7 mouse cellular contexts compared by ENCODE assay signal in the genomic region with DNA sequence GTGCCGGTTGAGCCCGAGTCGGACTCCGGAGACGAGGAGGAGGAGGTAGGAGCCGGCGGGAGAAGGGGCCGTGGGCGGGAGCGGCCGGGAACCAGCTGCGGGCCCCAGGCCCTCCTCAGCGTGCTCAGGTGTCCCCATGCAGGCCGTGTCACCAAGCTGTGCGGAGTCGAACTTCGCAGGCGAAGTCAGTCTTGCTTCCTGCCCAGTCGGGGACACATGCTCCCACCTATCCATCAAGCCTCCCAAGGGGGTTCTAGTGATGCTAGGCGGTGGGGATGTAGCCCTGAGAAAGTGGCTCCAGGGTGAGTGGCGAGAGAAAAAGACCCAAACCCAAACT. TPM values are rescaled to one million over a fixed set of nuclear protein-coding genes. Genes with fewer than 3 reads are reported as not detected.
A peak's percentile ranks its signal among the peaks of the same experiment; 100 is the strongest.
DNase-seq lines count a peak whose midpoint lies in the region; ATAC-seq and TF ChIP-seq lines count a peak whose summit lies in the region.

No protein-coding gene starts in this region.

- H3K27me3 ChIP-seq in neural tube, embryonic 11.5 days (ENCODE audit: control insufficient read depth, insufficient read depth, low read length) = no peaks in the 10 kb centered on the region
- no peaks in the 10 kb centered on the region for H3K27me3 ChIP-seq in limb, embryonic 14.5 days (ENCODE audit: control insufficient read depth, insufficient read depth, low read length)
- no peaks in the 10 kb centered on the region for H3K27me3 ChIP-seq in stomach, postnatal 0 days (ENCODE audit: control insufficient read depth, insufficient read depth, low read length)

- no peak for DNase-seq in neural tube, embryonic 11.5 days (ENCODE audit: low spot score)
- DNase-seq in neural tube, embryonic 10.5 days (ENCODE audit: extremely low spot score, low spot score) = no peak
- no peak for DNase-seq in limb, embryonic 14.5 days (ENCODE audit: low spot score)
- no peak for DNase-seq in stomach, postnatal 0 days (ENCODE audit: low spot score)
- no peak for DNase-seq in spleen, postnatal 10 days (ENCODE audit: low spot score in 2 of 2)
- no peak for DNase-seq in layer of hippocampus, postnatal 25 days (ENCODE audit: extremely low spot score in 1 of 2, low spot score in 1 of 2)

- peak overlapping the region; percentile 94 for H3K4me2 ChIP-seq in neural tube, embryonic 11.5 days (ENCODE audit: low read depth)
- peak overlapping the region; percentile 92 for H3K4me2 ChIP-seq in limb, embryonic 14.5 days (replicated peaks; ENCODE audit: low read depth, low read length, severe bottlenecking)
- peak overlapping the region; percentile 68 for H3K4me2 ChIP-seq in stomach, postnatal 0 days (replicated peaks; ENCODE audit: low read depth)

- H3K9me3 ChIP-seq in neural tube, embryonic 11.5 days (ENCODE audit: control insufficient read depth, low read length) = no peaks in the 10 kb centered on the region
- no peaks in the 10 kb centered on the region for H3K9me3 ChIP-seq in limb, embryonic 14.5 days (ENCODE audit: control insufficient read depth, low read length)
- H3K9me3 ChIP-seq in stomach, postnatal 0 days (ENCODE audit: control insufficient read depth, low read length) = no peaks in the 10 kb centered on the region

- no peak overlapping the region for H3K27ac ChIP-seq in neural tube, embryonic 11.5 days (ENCODE audit: low read depth, low read length)
- peak overlapping the region; percentile 8; the same call in 1 of the 2 replicates for H3K27ac ChIP-seq in limb, embryonic 14.5 days (replicated peaks; ENCODE audit: low read depth, low read length)
- peak overlapping the region; percentile 87 for H3K27ac ChIP-seq in stomach, postnatal 0 days (replicated peaks)

- H3K4me1 ChIP-seq in neural tube, embryonic 11.5 days (ENCODE audit: control insufficient read depth, insufficient read depth, low read length) = peaks cover 7% of the 10 kb centered on the region; the same call in 1 of the 2 replicates
- peaks cover 10% of the 10 kb centered on the region for H3K4me1 ChIP-seq in limb, embryonic 14.5 days (ENCODE audit: control insufficient read depth, insufficient read depth, low read length)
- H3K4me1 ChIP-seq in stomach, postnatal 0 days (replicated peaks; ENCODE audit: control insufficient read depth, insufficient read depth) = no peaks in the 10 kb centered on the region; the same call in 1 of the 2 replicates

- ATAC-seq in neural tube, embryonic 11.5 days (ENCODE audit: insufficient read depth, low FRiP score, low TSS enrichment) = peak; percentile 48; the same call in 1 of the 2 replicates
- ATAC-seq in erythroid progenitor cell, adult 5-6 weeks (replicated peaks; ENCODE audit: low FRiP score, poor library complexity, severe bottlenecking) = peak; percentile 68
- peak; percentile 17; the same call in 1 of the 2 replicates for ATAC-seq in limb, embryonic 14.5 days (ENCODE audit: low FRiP score, low read depth)
- ATAC-seq in stomach, postnatal 0 days (ENCODE audit: low FRiP score, low TSS enrichment) = peak; percentile 69

- peaks cover 8% of the 10 kb centered on the region for H3K36me3 ChIP-seq in neural tube, embryonic 11.5 days (ENCODE audit: control insufficient read depth, insufficient read depth, low read length)
- peaks cover 28% of the 10 kb centered on the region for H3K36me3 ChIP-seq in limb, embryonic 14.5 days (ENCODE audit: control insufficient read depth, insufficient read depth, low read length)
- peaks cover 11% of the 10 kb centered on the region for H3K36me3 ChIP-seq in stomach, postnatal 0 days (ENCODE audit: control insufficient read depth, insufficient read depth, low read length)

- peak overlapping the region; percentile 79 for H3K9ac ChIP-seq in neural tube, embryonic 11.5 days (ENCODE audit: low read length)
- peak overlapping the region; percentile 75 for H3K9ac ChIP-seq in limb, embryonic 14.5 days (ENCODE audit: low read depth, low read length, severe bottlenecking)
- H3K9ac ChIP-seq in stomach, postnatal 0 days (ENCODE audit: low read length) = peak overlapping the region; percentile 72

- no peak for TF ChIP-seq POLR2A in limb, embryonic 14.5 days (IDR thresholded peaks at IDR 0.05; ENCODE audit: borderline replicate concordance, extremely low read depth, insufficient read depth, insufficient read length)

- TF ChIP-seq EP300 in stomach, postnatal 0 days (optimal IDR thresholded peaks at IDR 0.05) = no peak

- TF ChIP-seq CTCF in stomach, postnatal 0 days (IDR thresholded peaks at IDR 0.05; ENCODE audit: low read depth) = no peak

- H3K4me3 ChIP-seq in neural tube, embryonic 11.5 days (ENCODE audit: low read depth, low read length) = peak overlapping the region; percentile 95
- H3K4me3 ChIP-seq in limb, embryonic 14.5 days (replicated peaks; ENCODE audit: low read length) = peak overlapping the region; percentile 92
- peak overlapping the region; percentile 78 for H3K4me3 ChIP-seq in stomach, postnatal 0 days (ENCODE audit: low read depth, low read length)

- WGBS in neural tube, embryonic 11.5 days = 0% methylated on average over 21 of the region's 21 CpGs
- WGBS in limb, embryonic 14.5 days = 0% methylated on average over 21 of the region's 21 CpGs
- WGBS in stomach, postnatal 0 days = under 1% methylated on average over 21 of the region's 21 CpGs

RNA-seq across cellular contexts. Expression of a gene that starts 0.4 kb away (rescaled TPM):
- 43.0 and 48.0 TPM in 2 replicates for polyA plus RNA-seq in neural tube, embryonic 11.5 days (2014; fragmentation: Nextera tagmentation; extraction: Ambion mirVana)
- total RNA-seq in erythroid progenitor cell, adult 5-6 weeks (2015; ENCODE audit: low replicate concordance) = 31.4 and 35.6 TPM in 2 replicates
- total RNA-seq in erythroid progenitor cell, adult 5-6 weeks (2017; ENCODE audit: low replicate concordance) = 44.6 and 49.5 TPM in 2 replicates
- polyA plus RNA-seq in limb, embryonic 14.5 days (2012; rRNA removed) = 45.2 and 50.2 TPM in 2 replicates
- 36.5 and 39.2 TPM in 2 replicates for polyA plus RNA-seq in limb, embryonic 14.5 days (2014; fragmentation: Nextera tagmentation; extraction: Ambion mirVana)
- polyA plus RNA-seq in stomach, postnatal 0 days (2015; fragmentation: Nextera tagmentation; extraction: Ambion mirVana) = 21.8 and 22.0 TPM in 2 replicates
- 10 to 100 TPM; 26.8 to 32.6 TPM for total RNA-seq in layer of hippocampus, postnatal 25 days (2021)

RNA-seq across cellular contexts. Expression of a gene that starts 19.3 kb away (rescaled TPM):
- polyA plus RNA-seq in neural tube, embryonic 11.5 days (2014; fragmentation: Nextera tagmentation; extraction: Ambion mirVana) = 103 and 109 TPM in 2 replicates
- total RNA-seq in erythroid progenitor cell, adult 5-6 weeks (2015; ENCODE audit: low replicate concordance) = 25.2 and 42.5 TPM in 2 replicates
- total RNA-seq in erythroid progenitor cell, adult 5-6 weeks (2017; ENCODE audit: low replicate concordance) = 47.6 and 55.7 TPM in 2 replicates
- 64.0 and 71.4 TPM in 2 replicates for polyA plus RNA-seq in limb, embryonic 14.5 days (2012; rRNA removed)
- polyA plus RNA-seq in limb, embryonic 14.5 days (2014; fragmentation: Nextera tagmentation; extraction: Ambion mirVana) = 88.8 and 96.5 TPM in 2 replicates
- 34.9 and 35.0 TPM in 2 replicates for polyA plus RNA-seq in stomach, postnatal 0 days (2015; fragmentation: Nextera tagmentation; extraction: Ambion mirVana)
- total RNA-seq in layer of hippocampus, postnatal 25 days (2021) = 10 to 100 TPM; 57.8 to 65.3 TPM

RNA-seq across cellular contexts. Expression of a gene that starts 47.5 kb away (rescaled TPM):
- polyA plus RNA-seq in neural tube, embryonic 11.5 days (2014; fragmentation: Nextera tagmentation; extraction: Ambion mirVana) = 6.2 and 7.8 TPM in 2 replicates
- total RNA-seq in erythroid progenitor cell, adult 5-6 weeks (2015; ENCODE audit: low replicate concordance) = 44.0 and 51.2 TPM in 2 replicates
- total RNA-seq in erythroid progenitor cell, adult 5-6 weeks (2017; ENCODE audit: low replicate concordance) = 51.1 and 70.8 TPM in 2 replicates
- 10.6 and 11.9 TPM in 2 replicates for polyA plus RNA-seq in limb, embryonic 14.5 days (2012; rRNA removed)
- polyA plus RNA-seq in limb, embryonic 14.5 days (2014; fragmentation: Nextera tagmentation; extraction: Ambion mirVana) = 7.8 and 9.5 TPM in 2 replicates
- polyA plus RNA-seq in stomach, postnatal 0 days (2015; fragmentation: Nextera tagmentation; extraction: Ambion mirVana) = 4.2 and 4.3 TPM in 2 replicates
- 10 to 100 TPM; 36.7 to 39.0 TPM for total RNA-seq in layer of hippocampus, postnatal 25 days (2021)

Comparison
In these comparisons a context has a peak if more than half of its experiments do, and no peak if none do; other contexts are left out.
1. ATAC-seq: peak in every context shown above with its lines; median percentile 69 in stomach, postnatal 0 days; 68 in erythroid progenitor cell, adult 5-6 weeks; 48 in neural tube, embryonic 11.5 days; 17 in limb, embryonic 14.5 days.